8 mouse cellular contexts compared by ENCODE assay signal in genomic region chr7:143600231-143600740, GRCm38 (mm10). TPM values are rescaled to one million over a fixed set of nuclear protein-coding genes. Genes with fewer than 3 reads are reported as not detected.
DNase-seq lines count a peak whose midpoint lies in the region; ATAC-seq and TF ChIP-seq lines count a peak whose summit lies in the region.

No protein-coding gene starts in this region.

- H3K4me1 ChIP-seq in kidney, embryonic 14.5 days (ENCODE audit: control insufficient read depth, insufficient read depth, low read length): peaks cover 8% of the 10 kb centered on the region
- H3K4me1 ChIP-seq in cortical plate, adult 2 months (ENCODE audit: control insufficient read depth, insufficient read depth, low read length): peaks cover 3% of the 10 kb centered on the region; the same call in 1 of the 2 replicates
- H3K4me1 ChIP-seq in hindbrain, postnatal 0 days (ENCODE audit: insufficient read depth, low read length): peaks cover 9% of the 10 kb centered on the region
- peaks cover 21% of the 10 kb centered on the region for H3K4me1 ChIP-seq in midbrain, embryonic 15.5 days

- DNase-seq in kidney, postnatal 10 days: no peak
- no peak for DNase-seq in hindbrain, postnatal 0 days (ENCODE audit: low spot score)
- DNase-seq in cerebellum, postnatal 36 days: no peak
- no peak for DNase-seq in cerebellum, adult 18-20 months
- DNase-seq in frontal cortex, postnatal 10 days (ENCODE audit: low spot score in 2 of 2): no peak

- no peak overlapping the region for H3K27ac ChIP-seq in kidney, embryonic 14.5 days (ENCODE audit: low read depth, low read length)
- no peak overlapping the region for H3K27ac ChIP-seq in cortical plate, adult 2 months (ENCODE audit: insufficient read depth, low read length)
- no peak overlapping the region for H3K27ac ChIP-seq in hindbrain, postnatal 0 days
- H3K27ac ChIP-seq in midbrain, embryonic 15.5 days: peak overlapping the region; percentile 80

- H3K4me3 ChIP-seq in kidney, embryonic 14.5 days (ENCODE audit: low read length): peak overlapping the region; percentile 92
- peak overlapping the region; percentile 97 for H3K4me3 ChIP-seq in cortical plate, adult 2 months (ENCODE audit: insufficient read depth, low read length)
- peak overlapping the region; percentile 92 for H3K4me3 ChIP-seq in hindbrain, postnatal 0 days (ENCODE audit: low read length)
- peak overlapping the region; percentile 95 for H3K4me3 ChIP-seq in midbrain, embryonic 15.5 days

- no peak for TF ChIP-seq CTCF in cortical plate, adult 2 months (IDR thresholded peaks at IDR 0.05; ENCODE audit: extremely low read depth, insufficient read depth, low read length)
- TF ChIP-seq CTCF in hindbrain, postnatal 0 days (IDR thresholded peaks at IDR 0.05; ENCODE audit: low read depth): no peak

- no peaks in the 10 kb centered on the region for H3K27me3 ChIP-seq in kidney, embryonic 14.5 days (ENCODE audit: control insufficient read depth, insufficient read depth, low read length)
- H3K27me3 ChIP-seq in hindbrain, postnatal 0 days (ENCODE audit: insufficient read depth, low read length): no peaks in the 10 kb centered on the region
- no peaks in the 10 kb centered on the region for H3K27me3 ChIP-seq in midbrain, embryonic 15.5 days (replicated peaks)

- no peaks in the 10 kb centered on the region for H3K9me3 ChIP-seq in kidney, embryonic 14.5 days (ENCODE audit: control insufficient read depth, low read length)
- no peaks in the 10 kb centered on the region for H3K9me3 ChIP-seq in hindbrain, postnatal 0 days (ENCODE audit: low read length)
- no peaks in the 10 kb centered on the region for H3K9me3 ChIP-seq in midbrain, embryonic 15.5 days

- peaks cover 7% of the 10 kb centered on the region; the same call in 1 of the 2 replicates for H3K36me3 ChIP-seq in kidney, embryonic 14.5 days (ENCODE audit: control insufficient read depth, insufficient read depth, low read length)
- H3K36me3 ChIP-seq in hindbrain, postnatal 0 days (ENCODE audit: insufficient read depth, low read length): no peaks in the 10 kb centered on the region
- no peaks in the 10 kb centered on the region; the same call in 1 of the 2 replicates for H3K36me3 ChIP-seq in midbrain, embryonic 15.5 days (replicated peaks)

- peak overlapping the region; percentile 91 for H3K4me2 ChIP-seq in kidney, embryonic 14.5 days (replicated peaks; ENCODE audit: low read depth, low read length)
- H3K4me2 ChIP-seq in hindbrain, postnatal 0 days (ENCODE audit: low read depth, low read length): peak overlapping the region; percentile 85
- H3K4me2 ChIP-seq in midbrain, embryonic 15.5 days: peak overlapping the region; percentile 96

- 6% methylated on average over 15 of the region's 15 CpGs for WGBS in kidney, embryonic 14.5 days
- WGBS in hindbrain, postnatal 0 days: 7% methylated on average over 15 of the region's 15 CpGs
- 7% methylated on average over 15 of the region's 15 CpGs for WGBS in midbrain, embryonic 15.5 days

- no peak for ATAC-seq in kidney, embryonic 14.5 days (ENCODE audit: low FRiP score, low TSS enrichment)
- no peak for ATAC-seq in hindbrain, postnatal 0 days
- ATAC-seq in midbrain, embryonic 15.5 days (replicated peaks): peak; percentile 0; the same call in 1 of the 2 replicates

- no peak overlapping the region for H3K9ac ChIP-seq in kidney, embryonic 14.5 days (ENCODE audit: low read depth, low read length)
- peak overlapping the region; percentile 87; the same call in 1 of the 2 replicates for H3K9ac ChIP-seq in hindbrain, postnatal 0 days (replicated peaks; ENCODE audit: low read length)
- no peak overlapping the region; the same call in 1 of the 2 replicates for H3K9ac ChIP-seq in midbrain, embryonic 15.5 days

- TF ChIP-seq POLR2A in cortical plate, adult 2 months (IDR thresholded peaks at IDR 0.05; ENCODE audit: extremely low read depth, insufficient read depth, low read length): no peak

RNA-seq across cellular contexts. Expression of gene Cars, which starts 0.4 kb away (rescaled TPM):
- 47.0 and 64.4 TPM in 2 replicates for polyA plus RNA-seq in kidney, embryonic 14.5 days (2014; fragmentation: Nextera tagmentation; extraction: Ambion mirVana)
- polyA plus RNA-seq in cortical plate, adult 2 months (2012; rRNA removed): 48.3 and 49.8 TPM in 2 replicates
- 32.4 and 35.4 TPM in 2 replicates for total RNA-seq in hindbrain, postnatal 0 days (2014; rRNA removed)
- 65.4 and 73.8 TPM in 2 replicates for polyA plus RNA-seq in hindbrain, postnatal 0 days (2015; fragmentation: Nextera tagmentation; extraction: Ambion mirVana)
- polyA plus RNA-seq in midbrain, embryonic 15.5 days (2015; fragmentation: Nextera tagmentation; extraction: Ambion mirVana): 74.1 and 75.8 TPM in 2 replicates

RNA-seq across cellular contexts. Expression of gene Tnfrsf26, which starts 28.2 kb away (rescaled TPM):
- polyA plus RNA-seq in kidney, embryonic 14.5 days (2014; fragmentation: Nextera tagmentation; extraction: Ambion mirVana): 0.37 and 0.69 TPM in 2 replicates
- 0.08 and 0.10 TPM in 2 replicates for polyA plus RNA-seq in cortical plate, adult 2 months (2012; rRNA removed)
- 0.47 and 0.54 TPM in 2 replicates for total RNA-seq in hindbrain, postnatal 0 days (2014; rRNA removed)
- 0.16 and 0.20 TPM in 2 replicates for polyA plus RNA-seq in hindbrain, postnatal 0 days (2015; fragmentation: Nextera tagmentation; extraction: Ambion mirVana)
- polyA plus RNA-seq in midbrain, embryonic 15.5 days (2015; fragmentation: Nextera tagmentation; extraction: Ambion mirVana): 0.15 and 0.21 TPM in 2 replicates

RNA-seq across cellular contexts. Expression of gene Tnfrsf22, which starts 49.2 kb away (rescaled TPM):
- 15.1 and 15.7 TPM in 2 replicates for polyA plus RNA-seq in kidney, embryonic 14.5 days (2014; fragmentation: Nextera tagmentation; extraction: Ambion mirVana)
- polyA plus RNA-seq in cortical plate, adult 2 months (2012; rRNA removed): 2.0 and 2.9 TPM in 2 replicates
- total RNA-seq in hindbrain, postnatal 0 days (2014; rRNA removed): 2.9 and 4.8 TPM in 2 replicates
- polyA plus RNA-seq in hindbrain, postnatal 0 days (2015; fragmentation: Nextera tagmentation; extraction: Ambion mirVana): 4.5 and 5.1 TPM in 2 replicates
- 3.2 and 3.5 TPM in 2 replicates for polyA plus RNA-seq in midbrain, embryonic 15.5 days (2015; fragmentation: Nextera tagmentation; extraction: Ambion mirVana)

RNA-seq across cellular contexts. Expression of gene Nap1l4, which starts 51.4 kb away (rescaled TPM):
- polyA plus RNA-seq in kidney, embryonic 14.5 days (2014; fragmentation: Nextera tagmentation; extraction: Ambion mirVana): 138 and 158 TPM in 2 replicates
- 130 TPM in 2 replicates for polyA plus RNA-seq in cortical plate, adult 2 months (2012; rRNA removed)
- total RNA-seq in hindbrain, postnatal 0 days (2014; rRNA removed): 139 and 140 TPM in 2 replicates
- polyA plus RNA-seq in hindbrain, postnatal 0 days (2015; fragmentation: Nextera tagmentation; extraction: Ambion mirVana): 251 and 253 TPM in 2 replicates
- 344 and 348 TPM in 2 replicates for polyA plus RNA-seq in midbrain, embryonic 15.5 days (2015; fragmentation: Nextera tagmentation; extraction: Ambion mirVana)
